Mouse (Mus musculus) left cerebral cortex, postnatal 25 days (tissue): Measurements from ENCODE around the gene Pin1. TPM values are rescaled to one million over a fixed set of nuclear protein-coding genes. Genes with fewer than 3 reads are reported as not detected.
"Not testable (repeated sequence)": the region's sequence is repeated elsewhere in the genome, so short reads cannot be mapped to it uniquely, and the experiment has no call there.

Experiments used
- DNase-seq, 2 experiments: peaks; one replicate each; pipeline ENCODE4 v3.0.0; 2022; ENCODE audit warnings: low spot score in 2 of 2, mixed read lengths in 1 of 2
- intact Hi-C: fragments of 180-260 bp; cut with DNase I; formaldehyde crosslinking; loops from one replicate; pipeline ENCODE4 v1.15.1; 2025
- total RNA-seq, 2 experiments: library from RNA; stranded (reverse); gene quantifications; 2 replicates each; pipeline ENCODE4 v1.2.3; 2021

The Pin1 gene
- total RNA-seq, 2 experiments from 2014 or later = 42.8 to 47.4 TPM

DNA sequence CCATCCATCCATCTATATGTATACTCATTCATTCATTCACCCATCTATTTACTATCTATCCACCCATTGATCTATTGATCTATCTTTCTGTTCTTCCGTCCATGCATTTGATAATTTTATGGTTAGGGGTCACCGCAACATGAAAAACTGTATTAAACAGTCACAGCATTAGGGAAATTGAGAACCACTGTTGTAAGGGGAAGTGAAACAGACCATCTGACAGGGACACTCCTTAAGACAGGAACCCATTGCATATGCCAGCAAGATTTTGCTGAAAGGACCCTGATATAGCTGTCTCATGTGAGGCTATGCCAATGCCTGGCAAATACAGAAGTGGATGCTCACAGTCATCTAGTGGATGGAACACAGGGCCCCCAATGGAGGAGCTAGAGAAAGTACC is 38.6 kb downstream of the Pin1 start:
- intact Hi-C loops, DNase-seq: not testable (repeated sequence)

DNA sequence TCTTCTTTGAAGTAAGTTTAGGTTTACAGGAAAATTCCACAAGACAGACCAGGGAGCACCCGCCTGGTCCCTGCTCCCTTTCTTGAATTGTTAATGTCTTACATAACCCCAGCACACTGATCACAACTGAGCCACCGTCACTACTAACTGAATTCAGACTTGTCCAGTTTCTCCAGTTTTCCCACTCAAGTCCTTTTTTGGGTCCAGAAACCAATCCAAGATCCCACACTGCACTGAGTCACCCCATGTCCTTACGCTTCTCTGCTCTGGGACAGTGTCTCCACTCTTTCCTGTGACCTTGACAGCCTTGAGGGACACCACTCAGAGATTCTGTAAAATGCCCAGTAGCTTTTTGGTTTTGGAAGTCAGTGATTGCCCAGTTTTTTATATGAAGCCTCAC is 41.0 kb downstream of the Pin1 start:
- peak in 1 of 2 experiments; percentile 78 for DNase-seq
- intact Hi-C loops = no loop called here

DNA sequence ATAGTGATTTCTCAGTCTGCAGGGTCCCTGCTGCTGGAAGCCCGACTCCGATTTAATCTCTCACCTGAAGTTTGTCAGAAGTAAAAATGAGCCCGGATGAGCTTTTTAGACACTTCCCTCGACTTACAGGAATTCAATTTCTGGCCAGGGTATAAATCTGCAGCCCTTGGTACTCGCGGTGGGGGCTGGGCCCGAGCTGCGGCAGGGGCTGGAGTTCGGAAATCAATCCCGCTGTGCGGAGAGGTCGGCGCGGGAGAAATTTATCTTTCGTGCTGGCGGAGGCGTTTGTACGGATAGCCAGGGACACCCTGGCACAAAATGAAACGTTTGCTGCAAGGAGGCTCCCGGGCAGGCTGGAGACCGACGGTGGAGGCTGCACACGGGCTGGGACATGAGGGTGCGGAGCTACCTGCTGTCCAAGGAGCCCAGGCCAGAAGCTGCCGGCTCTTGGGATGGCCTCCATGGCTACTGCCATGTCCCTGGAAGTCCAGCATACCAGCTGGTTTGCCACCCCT is 42.9 kb downstream of the Pin1 start:
- DNase-seq = no peak
- intact Hi-C loops = no loop called here

DNA sequence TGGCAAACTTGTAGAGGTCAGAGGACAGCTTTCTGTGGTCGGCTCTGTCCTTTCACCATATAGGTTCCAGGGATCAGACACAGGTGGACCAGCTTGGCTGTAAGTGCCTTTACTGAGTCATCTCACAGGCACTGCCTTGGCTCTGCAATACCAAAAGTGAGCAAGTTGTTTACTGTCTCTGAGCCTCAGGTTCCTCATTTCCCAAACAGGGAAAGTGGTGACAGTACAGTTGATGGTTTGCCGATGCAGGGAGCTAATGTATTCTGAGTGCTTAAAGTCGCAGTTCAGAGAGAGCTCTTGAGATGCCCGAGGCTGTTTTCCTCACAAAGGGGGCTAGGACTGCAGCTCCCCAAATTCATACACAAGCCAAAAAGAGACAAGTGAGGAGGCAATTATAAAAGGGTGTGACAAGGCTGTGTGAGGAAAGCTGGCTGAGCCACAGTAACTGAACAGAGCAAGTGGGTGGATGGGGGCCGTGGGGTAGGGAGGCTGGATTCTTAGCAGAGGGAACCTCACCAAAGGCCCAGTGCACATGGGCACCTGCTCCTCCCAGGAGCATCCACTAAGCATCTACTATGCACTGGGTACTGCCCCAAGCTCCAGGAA is 44.3 kb downstream of the Pin1 start:
- intact Hi-C loops = no loop called here

DNA sequence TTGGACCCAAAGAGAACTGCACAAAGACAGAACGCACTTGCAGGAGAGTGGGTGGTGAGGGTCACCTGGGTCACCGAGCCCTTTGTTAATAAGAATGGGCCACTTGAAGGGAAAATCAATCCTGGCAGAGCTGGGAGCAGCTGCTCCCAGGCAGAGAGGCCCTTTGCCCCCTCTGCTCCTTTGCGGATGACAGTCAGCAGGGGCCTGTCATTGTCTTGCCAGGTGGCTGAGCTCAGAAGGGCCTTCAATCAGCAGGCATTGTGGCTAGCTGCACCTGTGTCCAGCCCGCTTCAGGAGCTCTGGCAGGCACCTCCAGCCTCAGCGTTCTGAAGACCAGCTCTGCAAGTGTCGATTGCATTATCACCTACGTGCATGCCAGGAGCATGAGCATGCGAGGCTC is 45.6 kb downstream of the Pin1 start:
- DNase-seq = no peak
- intact Hi-C loops = no loop called here

More for the DNA sequence above, 44.3 kb downstream of the Pin1 start:
- DNase-seq = peak in 1 of 2 experiments; percentile 71

DNA sequence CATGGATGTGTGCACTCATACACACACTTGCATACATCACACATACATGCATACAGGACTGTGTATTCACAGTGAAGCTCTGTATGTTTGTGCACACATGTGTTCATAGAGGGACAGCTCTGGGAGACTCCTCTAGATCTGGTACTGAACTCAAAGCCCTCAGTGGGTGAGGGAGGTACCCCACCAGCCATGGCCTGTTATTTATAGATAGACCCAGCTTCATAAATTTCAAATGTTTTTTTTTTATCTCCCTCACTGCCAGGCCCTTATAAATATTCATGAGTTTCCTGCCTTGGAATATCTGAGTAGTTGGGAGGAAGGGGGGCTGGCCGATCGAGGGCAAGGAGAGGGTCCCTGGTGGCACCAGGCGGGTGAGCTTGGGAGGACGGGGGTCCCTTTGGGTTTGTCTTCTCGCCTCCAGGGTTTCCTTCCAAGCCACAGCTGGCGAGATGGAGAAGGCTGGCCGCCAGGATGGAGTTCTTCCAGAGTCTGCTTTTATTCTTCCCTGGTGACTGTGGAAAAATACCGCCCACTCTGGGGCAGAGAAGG is 52.0 kb downstream of the Pin1 start:
- peak in 1 of 2 experiments; percentile 77 for DNase-seq
- intact Hi-C loops = no loop called here

DNA sequence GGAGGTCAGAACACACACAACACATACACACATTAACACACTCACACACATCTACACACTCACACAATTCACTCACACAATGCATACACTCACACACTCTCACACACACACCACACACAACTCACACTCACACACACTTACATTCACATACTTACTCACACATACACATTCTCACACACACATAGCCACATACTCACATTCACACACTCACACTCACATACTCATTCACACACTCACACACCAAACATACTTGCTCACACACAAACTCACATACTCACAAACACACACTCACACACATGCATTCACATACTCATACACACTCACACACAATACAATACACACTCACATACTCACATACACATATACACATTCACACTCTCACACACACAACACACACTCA is 53.5 kb downstream of the Pin1 start:
- intact Hi-C loops = no loop called here
- DNase-seq = no peak

DNA sequence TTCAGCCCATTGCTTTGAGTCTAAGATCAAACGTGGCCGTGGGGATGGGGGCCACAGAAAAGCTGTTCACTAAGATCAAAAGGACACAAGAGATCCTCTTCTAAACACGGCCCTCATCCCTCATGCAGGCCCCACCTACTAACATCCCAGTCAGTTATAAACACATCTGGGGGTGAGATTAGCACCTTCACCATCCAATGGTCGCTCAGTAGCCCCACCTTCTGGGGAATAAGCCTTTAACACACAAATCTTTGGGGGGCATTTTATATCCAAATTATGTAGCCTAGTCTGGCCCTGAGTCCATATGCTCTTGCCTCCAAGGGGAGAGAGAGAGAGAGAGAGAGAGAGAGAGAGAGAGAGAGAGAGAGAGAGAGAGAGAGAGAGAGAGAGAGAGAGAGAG is 54.1 kb downstream of the Pin1 start:
- no peak for DNase-seq
- intact Hi-C loops = no loop called here

DNA sequence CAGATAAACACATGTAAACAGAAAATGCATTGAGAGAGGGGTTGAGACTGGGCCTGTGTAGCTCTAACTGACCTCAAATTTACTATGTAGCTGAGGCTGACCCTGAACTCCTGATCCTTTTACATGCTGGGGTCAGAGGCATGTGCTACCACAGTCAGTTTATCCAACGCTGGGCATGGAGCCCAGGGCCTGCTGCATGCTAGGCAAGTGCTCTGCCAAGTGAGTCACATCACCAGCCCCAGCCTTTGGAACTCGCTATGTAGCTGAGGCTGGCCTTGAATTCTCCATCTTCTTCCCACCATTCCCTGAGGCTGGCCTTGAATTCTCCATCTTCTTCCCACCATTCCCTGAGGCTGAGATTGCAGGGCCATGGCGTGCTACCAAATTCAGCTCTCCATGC is 58.6 kb downstream of the Pin1 start:
- no peak for DNase-seq
- intact Hi-C loops = no loop called here

DNA sequence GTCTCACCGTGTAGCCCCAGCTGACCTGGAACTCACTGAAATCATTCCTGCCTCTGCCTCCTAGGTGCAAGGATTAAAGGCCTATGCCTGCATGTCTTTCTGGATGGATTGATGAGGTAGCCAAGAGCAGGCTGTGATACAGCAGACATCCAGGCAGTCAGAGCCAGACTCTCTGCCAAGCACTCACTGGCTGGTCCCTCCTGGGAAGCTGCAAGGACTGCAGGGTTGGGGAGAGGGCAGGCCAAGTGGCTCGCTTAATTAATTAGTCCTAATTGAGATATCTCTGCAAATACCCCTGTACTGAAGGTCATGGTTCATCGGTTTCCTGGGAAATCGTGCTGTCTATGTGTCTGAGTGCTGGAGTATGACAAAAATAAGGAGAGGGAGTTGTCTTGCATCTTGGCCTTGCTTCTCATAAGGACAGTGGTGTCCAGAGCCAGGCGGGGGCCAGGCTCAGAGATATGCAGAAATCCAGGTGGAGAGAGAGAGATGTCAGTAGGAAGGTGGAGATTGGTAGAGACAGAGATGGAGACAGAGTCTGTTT is 61.1 kb downstream of the Pin1 start:
- intact Hi-C loops = no loop called here
- no peak for DNase-seq

DNA sequence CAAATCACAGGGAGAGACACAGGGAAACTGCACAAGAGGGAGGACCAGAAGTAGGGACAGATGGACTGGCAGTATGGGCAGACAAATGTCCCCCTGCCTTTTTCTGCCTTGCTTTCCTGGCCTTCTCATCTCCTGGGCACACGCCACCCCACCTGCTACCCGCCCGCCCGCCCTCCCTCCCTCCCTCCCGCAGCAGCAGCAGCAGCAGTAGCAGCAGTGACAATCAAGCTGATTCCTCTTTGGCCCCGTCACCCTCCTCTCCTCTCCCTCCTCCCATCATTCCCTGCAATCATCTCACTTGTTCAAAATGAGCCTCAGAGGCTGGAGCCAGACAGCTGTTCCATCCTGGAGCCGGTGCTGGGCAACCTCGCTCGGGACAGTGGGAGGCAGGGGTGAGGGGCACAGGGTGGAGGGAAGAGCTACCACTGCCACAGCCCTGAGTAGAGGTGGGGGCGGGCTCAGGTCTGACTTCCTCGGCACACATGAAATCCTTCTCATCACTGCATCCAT is 61.6 kb downstream of the Pin1 start:
- intact Hi-C loops = no loop called here
- DNase-seq = no peak

DNA sequence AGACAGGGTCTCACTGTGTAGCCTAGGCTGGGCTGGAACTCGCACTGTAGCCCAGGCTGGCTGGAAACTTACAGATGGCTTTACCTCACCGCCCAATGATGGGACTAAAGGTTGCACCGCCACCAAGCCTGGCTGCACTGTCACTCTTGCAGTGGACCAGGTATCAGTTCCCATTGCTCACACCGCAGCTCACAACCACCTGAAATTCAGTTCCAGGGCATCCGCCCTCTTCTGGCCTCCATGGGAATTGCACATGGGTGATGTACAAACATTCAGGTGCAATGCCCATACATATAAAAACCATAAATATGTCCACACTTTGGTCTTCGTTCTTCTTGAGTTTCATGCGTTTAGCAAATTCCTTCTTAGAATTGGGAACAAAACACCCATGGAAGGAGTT is 63.4 kb downstream of the Pin1 start:
- intact Hi-C loops = no loop called here
- DNase-seq = no peak

Other genes starting within 250 kb of the Pin1 start
- 10 to 100 TPM; 23.6 to 25.7 TPM for gene Zfp26, start 191.9 kb upstream of the Pin1 start, total RNA-seq
- gene Zfp426, start 159.3 kb upstream of the Pin1 start, total RNA-seq = 10 to 100 TPM; 26.8 to 27.6 TPM
- gene Zfp266, start 130.7 kb upstream of the Pin1 start, total RNA-seq = 10 to 100 TPM; 43.6 to 47.8 TPM
- 10 to 100 TPM; 17.3 to 23.3 TPM for gene Zfp846, start 70.8 kb upstream of the Pin1 start, total RNA-seq
- 100 to 1,000 TPM; 320 to 340 TPM for gene Ubl5, start 9.2 kb upstream of the Pin1 start, total RNA-seq
- gene Fbxl12, start 7.3 kb upstream of the Pin1 start, total RNA-seq = 10 to 100 TPM; 18.4 to 19.0 TPM
- 100 to 1,000 TPM; 171 to 195 TPM for gene Olfm2, start 94.3 kb downstream of the Pin1 start, total RNA-seq
- 1 to 10 TPM; 1.5 to 1.8 TPM for gene Col5a3, start 163.0 kb downstream of the Pin1 start, total RNA-seq
- gene Rdh8, start 166.4 kb downstream of the Pin1 start, total RNA-seq = not detected
- gene A230050P20Rik, start 216.5 kb downstream of the Pin1 start, total RNA-seq = 10 to 100 TPM; 60.1 to 69.1 TPM
- 10 to 100 TPM in 1 of 2 experiments, 1 to 10 TPM in 1; 9.0 to 10.2 TPM for gene Angptl6, start 227.6 kb downstream of the Pin1 start, total RNA-seq
- 10 to 100 TPM; 19.9 to 21.1 TPM for gene Ppan, start 236.1 kb downstream of the Pin1 start, total RNA-seq
- gene Eif3g, start 246.5 kb downstream of the Pin1 start, total RNA-seq = 100 to 1,000 TPM; 113 to 123 TPM